Mouse (Mus musculus) brain, embryonic 14.5 days (tissue): ENCODE data around the gene Rcn3.

Experiments used
- CTCF ChIP-seq: fragments of 200-500 bp; IDR thresholded peaks from 2 replicates; pipeline ENCODE4 v1.5.1; 2012; ENCODE audit warnings: inconsistent platforms, mild to moderate bottlenecking, moderate library complexity, borderline replicate concordance; ENCODE audit not compliant: insufficient read depth, insufficient read length; ENCODE audit errors: extremely low read depth
- POLR2A ChIP-seq: fragments of 200-500 bp; IDR thresholded peaks from 2 replicates; pipeline ENCODE4 v1.6.1; 2012; ENCODE audit warnings: mild to moderate bottlenecking, inconsistent platforms, borderline replicate concordance; ENCODE audit not compliant: poor library complexity, insufficient read depth, insufficient read length, severe bottlenecking; ENCODE audit errors: extremely low read depth

DNA sequence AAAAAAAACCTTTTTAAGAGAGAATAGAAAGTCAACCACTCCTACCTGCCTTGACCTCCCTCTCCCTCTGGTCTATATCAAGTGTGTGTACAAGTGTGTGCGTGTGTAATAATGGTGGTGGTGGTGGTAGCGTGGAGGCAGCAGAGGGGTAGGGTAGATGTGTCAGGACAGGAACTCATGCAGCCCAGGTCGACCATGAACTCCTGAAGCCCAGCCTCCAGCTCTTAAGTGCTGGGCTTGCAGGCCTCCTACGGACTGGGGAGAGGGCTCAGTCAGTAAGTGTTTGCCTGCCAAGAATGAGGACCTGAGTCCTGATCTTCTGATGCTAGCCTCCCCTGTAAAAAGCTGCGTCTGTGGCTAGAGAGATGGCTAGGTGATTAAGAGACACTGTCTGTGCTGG is 12.9 kb upstream of the Rcn3 start:
- TF ChIP-seq CTCF (no peak), POLR2A (no peak)
